Mouse (Mus musculus) limb, embryonic 11.5 days (tissue): ENCODE measurements around the gene Pik3r1. TPM values are rescaled to one million over a fixed set of nuclear protein-coding genes. Genes with fewer than 3 reads are reported as not detected.

Source experiments
- ATAC-seq: fragments of 200-750 bp; cut with Nextera tagmentation; 2 replicates; pipeline ENCODE4 v1.8.0; 2017; ENCODE audit warnings: low read depth; ENCODE audit not compliant: insufficient number of reproducible peaks, low FRiP score, low TSS enrichment
- DNase-seq: peaks from one replicate; pipeline ENCODE4 v3.0.0-alpha.2; 2015; ENCODE audit warnings: low spot score
- H3K27ac ChIP-seq: fragments of 300-500 bp; sonication (generic); replicated peaks from 2 replicates; pipeline ENCODE4 v1.5.1; 2014; ENCODE audit warnings: low read depth, mild to moderate bottlenecking, low read length
- H3K27me3 ChIP-seq: fragments of 300-500 bp; sonication (generic); 2 replicates; pipeline ENCODE4 v1.6.1; 2014; ENCODE audit warnings: mild to moderate bottlenecking, low read length, mixed read lengths; ENCODE audit not compliant: control insufficient read depth, insufficient read depth
- H3K36me3 ChIP-seq: fragments of 300-500 bp; sonication (generic); 2 replicates; pipeline ENCODE4 v1.6.1; 2014; ENCODE audit warnings: mild to moderate bottlenecking, low read length, moderate library complexity, mixed read lengths; ENCODE audit not compliant: control insufficient read depth, insufficient read depth
- H3K4me1 ChIP-seq: fragments of 300-500 bp; sonication (generic); 2 replicates; pipeline ENCODE4 v1.6.1; 2014; ENCODE audit warnings: low read length, mixed read lengths; ENCODE audit not compliant: control insufficient read depth, insufficient read depth
- H3K4me2 ChIP-seq: fragments of 300-500 bp; sonication (generic); 2 replicates; pipeline ENCODE4 v1.6.1; 2014; ENCODE audit warnings: low read depth, mild to moderate bottlenecking, moderate library complexity; ENCODE audit not compliant: severe bottlenecking
- H3K4me3 ChIP-seq: fragments of 300-500 bp; sonication (generic); 2 replicates; pipeline ENCODE4 v1.5.1; 2014; ENCODE audit warnings: low read depth, low read length
- H3K9ac ChIP-seq: fragments of 300-500 bp; sonication (generic); 2 replicates; pipeline ENCODE4 v1.6.1; 2014; ENCODE audit warnings: mild to moderate bottlenecking, low read length
- H3K9me3 ChIP-seq: fragments of 300-500 bp; sonication (generic); 2 replicates; pipeline ENCODE4 v1.6.1; 2016; ENCODE audit warnings: low read length; ENCODE audit not compliant: control insufficient read depth
- WGBS: fragments of 180-500 bp; shearing (Covaris S2); extraction: QIAGEN DNeasy Blood & Tissue Kit; methylation state at CpG from one replicate; pipeline ENCODE4 v1.1.7; 2014; 5-methylcytosine and 5-hydroxymethylcytosine counted together
- polyA plus RNA-seq: library from polyadenylated mRNA; unstranded; fragments of >200 nt; fragmentation: Nextera tagmentation; extraction: Ambion mirVana; gene quantifications from 2 replicates; pipeline ENCODE4 v1.2.1, GENCODE M21; 2014

Pik3r1 gene
- polyA plus RNA-seq, 1 experiment from 2014 or later = 14.6 TPM

GRCm38 (mm10) chr13:101779011-101779410 is 11.0 kb upstream of the Pik3r1 start:
- ATAC-seq (no peak), DNase-seq (no peak)
- H3K27me3 ChIP-seq = no peaks in the 10 kb centered on the region
- H3K4me3 ChIP-seq = no peak overlapping the region
- no peak overlapping the region for H3K27ac ChIP-seq
- 88% methylated on average over 4 of the region's 4 CpGs for WGBS
- no peaks in the 10 kb centered on the region for H3K36me3 ChIP-seq
- H3K9me3 ChIP-seq = no peaks in the 10 kb centered on the region
- no peak overlapping the region for H3K9ac ChIP-seq
- H3K4me1 ChIP-seq = no peaks in the 10 kb centered on the region
- no peak overlapping the region for H3K4me2 ChIP-seq

GRCm38 (mm10) chr13:101777851-101778250 is 9.8 kb upstream of the Pik3r1 start:
- H3K36me3 ChIP-seq = no peaks in the 10 kb centered on the region
- no peaks in the 10 kb centered on the region for H3K4me1 ChIP-seq
- WGBS = 76% methylated on average over 3 of the region's 3 CpGs
- H3K27ac ChIP-seq = no peak overlapping the region
- no peak overlapping the region for H3K4me3 ChIP-seq
- H3K4me2 ChIP-seq = no peak overlapping the region
- DNase-seq (no peak), ATAC-seq (no peak)
- H3K9me3 ChIP-seq = no peaks in the 10 kb centered on the region
- H3K27me3 ChIP-seq = no peaks in the 10 kb centered on the region
- no peak overlapping the region for H3K9ac ChIP-seq

GRCm38 (mm10) chr13:101771071-101771470 is 3.1 kb upstream of the Pik3r1 start:
- ATAC-seq (no peak), DNase-seq (no peak)
- Histone ChIP-seq H3K27ac (no peak overlapping the region), H3K4me3 (no peak overlapping the region), H3K36me3 (no peaks in the 10 kb centered on the region), H3K27me3 (no peaks in the 10 kb centered on the region), H3K9ac (no peak overlapping the region), H3K4me2 (no peak overlapping the region), H3K4me1 (peaks cover 3% of the 10 kb centered on the region; the same call in 1 of the 2 replicates), H3K9me3 (no peaks in the 10 kb centered on the region)

GRCm38 (mm10) chr13:101769955-101770354 is 1.9 kb upstream of the Pik3r1 start:
- H3K9me3 ChIP-seq = no peaks in the 10 kb centered on the region
- no peak overlapping the region for H3K4me3 ChIP-seq
- no peaks in the 10 kb centered on the region for H3K36me3 ChIP-seq
- no peak overlapping the region for H3K4me2 ChIP-seq
- H3K4me1 ChIP-seq = peaks cover 8% of the 10 kb centered on the region
- H3K27ac ChIP-seq = no peak overlapping the region
- no peaks in the 10 kb centered on the region for H3K27me3 ChIP-seq
- no peak for ATAC-seq
- DNase-seq = no peak
- H3K9ac ChIP-seq = no peak overlapping the region
- 79% methylated on average over 4 of the region's 4 CpGs for WGBS

- no peak for DNase-seq
- Histone ChIP-seq H3K27ac (peak overlapping the region; percentile 45; the same call in 1 of the 2 replicates), H3K27me3 (no peaks in the 10 kb centered on the region), H3K36me3 (no peaks in the 10 kb centered on the region; the same call in 1 of the 2 replicates), H3K9ac (peak overlapping the region; percentile 61), H3K9me3 (no peaks in the 10 kb centered on the region), H3K4me2 (peak overlapping the region; percentile 76), H3K4me1 (peaks cover 8% of the 10 kb centered on the region), H3K4me3 (peak overlapping the region; percentile 56)
- WGBS = under 1% methylated on average over 17 of the region's 17 CpGs
- no peak for ATAC-seq
Measured at GRCm38 (mm10) chr13:101768630-101768991, 594 bp upstream of the Pik3r1 start.

GRCm38 (mm10) chr13:101767013-101767808 is 806 bp downstream of the Pik3r1 start:
- peak overlapping the region; percentile 52 for H3K9ac ChIP-seq
- H3K36me3 ChIP-seq = no peaks in the 10 kb centered on the region; the same call in 1 of the 2 replicates
- peak overlapping the region; percentile 60 for H3K27ac ChIP-seq
- peaks cover 8% of the 10 kb centered on the region for H3K4me1 ChIP-seq
- H3K9me3 ChIP-seq = no peaks in the 10 kb centered on the region
- WGBS = under 1% methylated on average over 60 of the region's 60 CpGs
- H3K4me2 ChIP-seq = peak overlapping the region; percentile 76
- peak overlapping the region; percentile 56 for H3K4me3 ChIP-seq
- no peaks in the 10 kb centered on the region for H3K27me3 ChIP-seq
- peak; percentile 75 for DNase-seq
- ATAC-seq = peak; percentile 18

GRCm38 (mm10) chr13:101766605-101767012 is 1.4 kb downstream of the Pik3r1 start:
- Histone ChIP-seq H3K4me3 (peak overlapping the region; percentile 56), H3K4me1 (peaks cover 8% of the 10 kb centered on the region), H3K9ac (peak overlapping the region; percentile 52; the same call in 1 of the 2 replicates), H3K4me2 (peak overlapping the region; percentile 76), H3K27ac (no peak overlapping the region), H3K27me3 (no peaks in the 10 kb centered on the region), H3K36me3 (no peaks in the 10 kb centered on the region; the same call in 1 of the 2 replicates), H3K9me3 (no peaks in the 10 kb centered on the region)
- no peak for DNase-seq
- under 1% methylated on average over 5 of the region's 5 CpGs for WGBS
- no peak for ATAC-seq

GRCm38 (mm10) chr13:101765976-101766375 is 2.0 kb downstream of the Pik3r1 start:
- no peak for DNase-seq
- H3K27ac ChIP-seq = no peak overlapping the region
- no peaks in the 10 kb centered on the region for H3K9me3 ChIP-seq
- H3K4me3 ChIP-seq = no peak overlapping the region
- peak overlapping the region; percentile 76 for H3K4me2 ChIP-seq
- no peak for ATAC-seq
- no peak overlapping the region for H3K9ac ChIP-seq
- H3K36me3 ChIP-seq = no peaks in the 10 kb centered on the region; the same call in 1 of the 2 replicates
- WGBS = 25% methylated on average over 3 of the region's 3 CpGs
- peaks cover 8% of the 10 kb centered on the region for H3K4me1 ChIP-seq
- no peaks in the 10 kb centered on the region for H3K27me3 ChIP-seq
